Mouse (Mus musculus) monocyte, adult 5-6 weeks (primary cell): ENCODE results near the gene Brd3. TPM values are rescaled to one million over a fixed set of nuclear protein-coding genes. Genes with fewer than 3 reads are reported as not detected.
A peak's percentile ranks its signal among the peaks of the same experiment; 100 is the strongest.

Experiments
- ATAC-seq: fragments of 153-309, 156-312 bp; replicated peaks from 2 replicates; pipeline ENCODE4 v1.8.0; 2017; ENCODE audit warnings: mild to moderate bottlenecking; ENCODE audit not compliant: low TSS enrichment, insufficient number of reproducible peaks, severe bottlenecking, poor library complexity, low FRiP score
- total RNA-seq: library from RNA; stranded (forward); fragments of 200-1000, 200-491, 200-594 nt; gene quantifications from 3 replicates; pipeline ENCODE4 v1.2.3, GENCODE M21; 2017

The Brd3 gene
- total RNA-seq, 1 experiment from 2014 or later: 11.9 TPM

DNA sequence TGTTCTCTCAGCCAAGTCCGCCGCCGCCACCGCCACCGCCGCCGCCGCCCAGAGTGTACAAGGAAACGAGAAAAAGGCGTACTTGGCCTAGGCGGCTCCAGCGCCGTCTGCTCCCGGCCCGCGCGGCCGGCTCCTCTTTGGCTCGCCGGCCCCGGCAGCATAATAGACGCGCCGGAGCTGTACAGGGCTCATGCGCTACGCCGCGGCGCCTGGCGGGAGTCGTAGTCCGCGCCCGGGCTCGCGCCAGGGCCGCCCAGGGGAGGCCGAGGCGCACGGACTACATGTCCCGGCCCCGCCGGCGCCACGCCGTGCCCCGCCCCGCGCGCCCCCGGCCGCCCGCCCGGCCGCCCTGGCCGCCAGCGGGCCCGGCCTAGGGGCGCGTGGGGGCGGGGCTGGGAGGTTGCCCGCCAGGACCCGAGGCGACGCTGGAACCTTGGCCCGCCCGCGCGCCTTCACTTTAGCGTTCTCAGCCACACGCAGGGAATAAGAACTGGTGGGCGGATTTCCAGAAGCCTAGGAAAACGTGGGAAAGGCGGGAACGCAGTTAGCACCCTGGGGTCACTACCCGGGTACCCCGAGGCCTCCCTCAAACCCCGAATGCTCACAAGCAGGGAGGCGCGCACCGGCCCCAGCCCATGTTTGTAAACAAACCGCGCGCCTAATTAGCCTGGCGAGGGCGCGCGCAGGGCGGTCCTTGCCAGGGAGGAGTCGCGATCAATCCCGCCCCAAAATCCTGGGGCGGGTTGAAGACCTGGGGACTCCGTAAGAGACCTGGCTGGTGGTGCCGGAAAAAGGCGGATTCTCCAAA, 31.8 kb downstream of the Brd3 start:
- ATAC-seq: peak; percentile 70

DNA sequence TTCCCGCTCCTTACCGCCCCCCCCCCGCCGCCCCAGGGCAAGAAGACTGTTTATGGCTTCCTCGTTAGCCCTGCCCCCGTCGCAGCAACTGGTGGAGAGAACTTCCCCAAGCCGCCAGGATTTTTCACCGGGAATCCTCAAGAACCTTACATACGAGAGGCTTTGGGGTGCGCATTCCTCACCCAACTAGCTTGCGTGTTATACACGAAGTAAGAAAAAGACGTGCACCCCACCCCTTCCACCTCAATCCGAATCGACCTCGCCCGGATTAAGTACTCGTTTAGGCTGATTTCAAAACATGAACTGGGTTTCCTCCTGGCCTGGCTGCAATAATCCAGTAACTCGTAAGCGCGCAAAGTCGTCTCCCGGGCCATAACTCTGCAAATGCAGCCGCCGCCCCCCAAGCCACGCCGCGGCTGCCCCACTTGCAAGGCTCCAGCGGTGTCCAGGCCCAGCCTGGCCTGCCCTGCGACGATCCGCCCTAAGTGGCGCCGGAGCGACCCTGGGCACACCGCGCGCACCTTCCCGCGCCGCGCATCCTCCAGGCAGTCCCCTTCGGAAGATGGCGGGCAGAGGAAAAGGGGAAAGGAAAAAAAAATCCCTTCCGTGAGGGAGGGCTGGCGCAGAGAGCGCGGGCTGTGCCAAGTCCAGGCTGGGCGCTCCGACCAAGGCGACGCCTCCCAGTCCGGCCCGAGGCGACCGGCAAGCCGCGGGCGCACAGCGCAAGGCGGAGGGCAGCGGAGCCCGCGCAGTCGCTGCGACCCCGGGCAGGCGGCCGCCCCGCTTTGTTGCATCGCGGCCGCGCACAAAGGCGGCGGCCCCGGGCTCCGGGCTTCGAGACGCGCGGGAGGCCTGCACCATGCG, 32.6 kb downstream of the Brd3 start:
- no peak for ATAC-seq

DNA sequence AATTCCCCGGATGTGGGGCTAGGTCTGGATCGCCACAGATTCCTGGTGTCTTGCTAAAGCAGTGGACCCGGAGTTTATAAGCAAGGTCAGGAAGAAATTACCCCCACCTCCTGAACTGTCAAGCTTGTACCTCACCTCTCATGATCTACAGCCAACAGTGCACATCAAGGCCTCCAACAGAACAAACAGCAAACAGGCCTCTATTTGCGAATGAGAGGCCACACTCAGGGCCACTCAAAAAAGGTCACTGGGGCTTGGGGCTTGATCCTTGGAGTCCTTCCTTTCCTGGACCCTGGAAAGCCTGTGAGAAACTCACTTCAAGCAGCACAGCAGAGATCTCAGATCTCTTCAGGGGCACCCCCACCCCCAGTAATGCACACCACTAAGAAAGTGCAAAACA, 33.6 kb downstream of the Brd3 start:
- ATAC-seq: no peak

GRCm38 (mm10) chr2:27473061-27473765, 34.2 kb downstream of the Brd3 start:
- ATAC-seq: no peak

- no peak for ATAC-seq
Measured at GRCm38 (mm10) chr2:27471170-27471584, 36.3 kb downstream of the Brd3 start.

DNA sequence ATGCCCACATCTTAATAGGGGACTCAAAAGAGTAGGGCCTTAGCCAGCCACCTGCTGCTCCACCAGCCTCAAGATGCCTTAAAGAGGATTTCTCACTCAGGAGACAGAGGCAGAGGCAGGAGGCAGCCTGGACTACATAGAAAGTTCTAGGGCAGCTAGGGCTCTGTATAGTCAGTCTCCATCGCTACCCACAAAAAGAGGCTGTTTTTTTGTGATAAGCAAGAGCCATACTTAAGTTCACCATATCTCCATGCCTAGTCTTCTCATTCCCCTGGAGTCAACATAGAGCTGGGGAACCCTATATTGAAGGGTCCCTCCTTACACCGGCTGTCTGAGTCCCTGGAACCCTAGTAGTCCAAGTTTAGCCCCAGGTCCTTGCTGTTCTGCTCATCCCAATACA, 36.9 kb downstream of the Brd3 start:
- ATAC-seq: no peak

GRCm38 (mm10) chr2:27469991-27470355, 37.5 kb downstream of the Brd3 start:
- no peak for ATAC-seq

DNA sequence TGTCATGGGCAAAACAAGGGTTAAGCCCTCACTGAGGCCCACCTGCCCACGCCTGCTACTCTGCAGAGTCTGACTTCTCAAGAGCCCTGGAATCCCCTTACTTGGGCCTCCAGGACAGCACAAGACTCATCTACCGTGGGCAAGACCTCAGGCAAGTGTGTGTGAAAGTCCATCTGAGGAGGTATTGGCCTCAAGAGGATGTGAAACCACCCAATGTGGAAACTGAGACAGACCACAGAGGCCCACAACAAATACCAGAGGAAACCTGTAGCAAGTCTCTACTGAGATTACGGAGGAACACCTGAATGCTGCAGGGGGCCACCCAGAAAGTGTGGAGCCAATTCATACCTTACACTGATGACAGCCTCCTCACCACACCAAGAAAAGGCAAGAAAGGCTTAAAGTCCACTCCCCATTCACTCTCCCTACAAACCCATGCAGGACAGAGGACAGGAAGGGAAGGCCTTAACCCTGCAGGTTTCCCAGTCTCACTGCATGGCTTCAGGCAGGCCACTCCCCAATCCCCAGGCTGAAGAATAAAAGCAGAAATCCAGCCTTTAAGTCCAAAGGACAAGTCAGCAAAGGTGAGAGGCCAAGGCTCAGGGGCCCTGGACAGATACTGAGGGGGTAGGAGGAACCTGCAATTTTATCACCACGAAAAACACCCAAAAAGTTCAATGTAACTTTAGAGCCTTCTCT, 38.0 kb downstream of the Brd3 start:
- peak; percentile 44; the same call in 1 of the 2 replicates for ATAC-seq

- no peak for ATAC-seq
Measured at GRCm38 (mm10) chr2:27462901-27463300, 44.6 kb downstream of the Brd3 start.

DNA sequence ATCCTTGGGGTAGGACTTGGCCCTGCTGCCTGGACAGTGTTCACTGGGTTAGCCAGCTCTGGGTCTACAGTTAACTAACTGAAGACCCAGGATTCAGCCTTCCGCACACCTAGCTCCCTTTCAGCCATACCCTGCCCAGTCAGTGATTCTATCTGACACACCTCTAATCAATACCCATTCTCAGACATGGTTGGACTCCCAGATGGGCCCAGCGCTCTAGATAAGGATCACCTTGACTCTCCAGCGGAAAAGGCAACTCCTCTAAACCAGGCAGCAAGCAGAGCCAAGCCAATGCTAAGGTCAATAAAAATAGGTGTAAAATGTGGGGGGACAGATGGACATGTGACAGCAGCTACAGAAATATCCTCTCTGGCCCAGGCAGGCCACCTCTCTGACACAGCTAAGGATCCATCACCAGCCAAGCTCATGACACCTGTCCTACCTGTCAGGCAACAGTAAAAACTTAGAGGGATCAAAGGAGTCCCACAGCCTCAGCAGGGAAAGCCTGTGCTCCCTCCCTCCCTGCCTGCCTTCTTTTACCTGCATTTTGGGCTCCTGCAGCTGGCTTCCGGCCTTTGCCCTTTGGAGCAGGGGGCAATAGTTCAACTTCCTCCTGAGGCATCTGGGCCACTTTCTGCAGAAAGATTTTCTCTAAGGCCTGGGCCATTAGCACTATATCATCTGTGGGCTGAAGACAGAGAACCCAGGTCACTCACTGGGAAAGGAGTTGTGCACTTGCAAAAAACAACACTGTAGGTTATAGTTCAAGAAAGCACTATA, 45.4 kb downstream of the Brd3 start:
- no peak for ATAC-seq

DNA sequence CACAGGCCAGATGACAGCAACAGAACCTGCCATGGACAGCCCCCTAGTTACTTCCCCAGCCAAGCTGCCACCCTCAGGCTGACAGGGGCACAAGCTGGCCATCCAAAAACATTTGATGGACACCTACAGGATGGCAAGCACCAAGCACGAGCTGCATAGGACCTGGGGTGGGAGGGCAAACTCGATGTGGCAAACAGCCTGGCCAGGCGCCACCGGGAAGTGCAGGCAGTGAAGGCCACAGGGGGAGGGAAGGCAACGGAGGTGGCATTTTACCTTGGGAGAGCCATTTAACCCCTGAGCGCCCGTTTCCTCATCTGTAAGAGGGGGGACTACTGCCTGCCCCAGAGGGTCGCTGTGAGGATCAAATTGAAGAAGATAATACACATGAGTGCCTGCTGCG, 46.8 kb downstream of the Brd3 start:
- no peak for ATAC-seq

GRCm38 (mm10) chr2:27460163-27460562, 47.3 kb downstream of the Brd3 start:
- no peak for ATAC-seq

GRCm38 (mm10) chr2:27459735-27460134, 47.7 kb downstream of the Brd3 start:
- ATAC-seq: no peak

DNA sequence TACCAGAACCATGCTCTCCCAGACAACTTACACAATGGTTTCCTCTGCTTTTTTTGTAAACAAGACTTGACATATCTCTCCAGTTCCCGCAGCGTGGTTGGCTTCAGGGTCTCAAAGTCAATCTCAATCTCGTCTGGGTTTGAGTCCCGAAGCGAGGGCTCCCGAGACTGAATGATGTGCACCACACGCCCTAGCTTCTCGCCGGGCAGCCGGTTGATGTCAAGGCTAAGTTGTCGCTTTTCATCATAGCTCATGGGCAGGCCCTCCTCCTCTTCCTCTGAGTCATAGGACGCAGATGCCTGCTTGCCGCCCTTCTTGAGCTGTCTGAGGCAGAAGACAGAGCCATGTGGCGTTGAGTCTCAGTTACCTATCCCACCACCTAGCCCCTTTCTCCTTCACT, 57.2 kb downstream of the Brd3 start:
- ATAC-seq: no peak

GRCm38 (mm10) chr2:27447782-27448181, 59.7 kb downstream of the Brd3 start:
- no peak for ATAC-seq

DNA sequence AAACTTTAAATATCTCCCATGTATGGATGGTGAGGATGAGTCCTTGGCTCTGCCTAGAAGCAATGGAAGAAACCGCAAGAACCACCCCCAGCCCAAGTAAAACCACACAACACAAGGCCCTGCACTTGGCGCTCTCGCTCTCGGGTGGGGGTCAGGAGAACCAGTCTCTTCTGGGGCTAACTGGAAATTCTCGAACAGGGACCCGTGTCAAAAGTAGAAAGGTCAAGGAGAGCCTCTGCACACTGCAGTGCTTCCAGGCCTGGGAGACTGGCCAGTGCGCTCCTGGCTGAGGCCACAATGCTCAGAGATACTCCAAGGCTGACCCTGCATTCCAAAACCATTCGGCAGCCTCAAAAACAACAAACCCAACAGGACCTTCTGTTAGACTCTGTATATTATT, 60.6 kb downstream of the Brd3 start:
- ATAC-seq: no peak

DNA sequence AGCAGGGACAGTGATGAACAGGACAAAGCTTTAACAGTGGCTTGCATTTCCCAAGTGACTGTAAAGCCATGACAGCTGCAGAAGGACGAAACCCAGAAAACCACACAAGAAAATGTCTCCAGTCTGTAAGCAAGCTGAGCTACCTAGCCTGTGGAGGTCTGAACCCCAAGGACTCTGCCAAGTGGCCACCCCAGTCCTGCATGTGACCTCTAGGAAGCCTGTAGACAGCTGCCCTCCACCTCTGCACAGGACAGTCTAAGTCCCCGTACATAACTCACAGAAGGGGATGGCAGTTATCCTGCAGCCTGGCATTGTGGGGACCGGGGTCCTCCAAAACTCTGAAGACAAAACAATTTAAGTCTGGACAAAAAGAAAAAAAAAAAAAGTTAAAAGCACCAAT, 61.6 kb downstream of the Brd3 start:
- no peak for ATAC-seq

GRCm38 (mm10) chr2:27443450-27443708, 64.1 kb downstream of the Brd3 start:
- no peak for ATAC-seq
